Mouse (Mus musculus): ENCODE measurements around the gene Gm9970. TPM values are rescaled to one million over a fixed set of nuclear protein-coding genes. Genes with fewer than 3 reads are reported as not detected.

The Gm9970 gene
- total RNA-seq, 2 experiments from 2014 or later: 0.74 TPM; not detected in 1

DNA sequence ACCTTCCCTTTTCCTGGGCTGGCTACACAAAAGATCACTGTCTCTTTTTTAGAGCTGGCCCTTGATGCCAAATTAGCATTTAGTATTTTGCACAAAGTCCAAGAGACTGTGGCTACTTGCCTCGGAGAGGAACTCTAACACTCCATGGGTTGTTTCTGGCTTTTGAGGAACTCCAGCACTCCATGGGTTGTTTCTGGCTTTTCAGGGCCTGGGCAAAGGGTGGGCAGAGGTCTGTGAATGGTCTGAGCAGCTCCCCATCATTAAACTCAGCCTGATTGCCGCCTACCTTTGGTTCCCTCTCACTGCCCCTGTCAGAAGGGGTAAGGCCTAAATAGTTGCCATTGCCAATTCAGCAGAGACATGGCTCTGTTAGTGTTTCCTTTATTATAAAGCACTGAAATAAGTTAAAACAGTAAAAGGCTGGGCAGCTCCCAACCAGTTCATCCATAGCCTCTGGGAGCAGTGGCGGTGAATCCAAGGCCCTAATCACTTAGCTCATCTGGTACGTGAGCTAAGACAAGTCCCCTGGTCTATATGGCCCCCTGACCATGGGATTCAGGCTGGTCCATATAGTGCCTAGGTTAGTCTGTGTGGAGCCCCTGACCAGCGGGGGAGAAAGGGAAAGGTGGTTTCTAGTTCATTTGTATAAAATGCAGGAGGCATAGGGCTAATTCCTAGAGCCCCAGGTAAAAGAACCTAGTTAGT, 42.3 kb downstream of the Gm9970 start:
- Histone ChIP-seq H3K4me3 (no peak overlapping the region), H3K27ac (peak overlapping the region; percentile 7; the same call in 1 of the 2 replicates)
- DNase-seq (ENCODE audit: low spot score in 2 of 2): no peak
- TF ChIP-seq CTCF (conservative IDR thresholded peaks at IDR 0.05): no peak

DNA sequence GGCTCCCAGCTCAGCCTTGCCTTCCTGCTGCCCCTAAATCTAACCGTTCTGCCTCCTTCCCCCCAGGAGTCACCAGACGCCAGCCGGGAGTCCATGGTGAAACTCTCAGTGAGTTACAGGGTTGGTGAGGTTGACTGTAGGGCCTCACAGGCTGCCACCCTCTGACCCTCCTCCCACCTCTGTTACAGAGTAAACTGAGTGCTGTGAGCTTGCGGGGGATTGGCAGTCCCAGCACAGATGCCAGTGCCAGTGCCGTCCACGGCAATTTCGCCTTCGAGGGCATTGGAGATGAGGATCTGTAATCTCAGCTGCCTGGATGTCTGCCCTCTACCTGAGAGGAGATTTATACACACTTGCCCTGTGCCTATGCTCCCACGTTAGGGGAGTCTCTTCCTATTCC, 42.9 kb downstream of the Gm9970 start:
- no peak for TF ChIP-seq CTCF (conservative IDR thresholded peaks at IDR 0.05)
- Histone ChIP-seq H3K4me3 (no peak overlapping the region), H3K27ac (peak overlapping the region; percentile 7; the same call in 1 of the 2 replicates)
- DNase-seq (ENCODE audit: low spot score in 2 of 2): no peak

- H3K4me3 ChIP-seq: no peak overlapping the region
- TF ChIP-seq CTCF (conservative IDR thresholded peaks at IDR 0.05): no peak
- DNase-seq (ENCODE audit: low spot score in 2 of 2): no peak
- H3K27ac ChIP-seq: no peak overlapping the region
Observed at GRCm38 (mm10) chr5:31197072-31197471, 44.0 kb downstream of the Gm9970 start.

- no peak for TF ChIP-seq CTCF (conservative IDR thresholded peaks at IDR 0.05)
- Histone ChIP-seq H3K4me3 (no peak overlapping the region), H3K27ac (no peak overlapping the region; the same call in 1 of the 2 replicates)
- no peak for DNase-seq (ENCODE audit: low spot score in 2 of 2)
Observed at GRCm38 (mm10) chr5:31196207-31196606, 44.8 kb downstream of the Gm9970 start.

DNA sequence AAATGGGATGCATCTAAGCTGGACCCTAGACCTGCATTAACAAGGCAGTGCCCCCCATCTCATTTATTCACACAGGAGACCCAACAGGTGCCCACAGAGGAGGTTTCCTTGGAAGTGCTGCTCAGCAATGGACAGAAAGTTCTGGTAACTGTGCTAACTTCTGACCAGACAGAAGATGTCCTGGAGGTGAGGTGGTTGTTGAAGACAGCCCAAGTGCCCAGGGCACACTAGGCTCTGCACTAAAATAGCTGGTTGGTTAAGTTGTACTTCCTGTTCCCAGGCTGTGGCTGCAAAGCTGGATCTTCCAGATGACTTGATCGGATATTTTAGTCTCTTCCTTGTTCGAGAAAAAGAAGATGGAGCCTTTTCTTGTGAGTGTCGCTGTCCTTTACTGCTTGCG, 45.4 kb downstream of the Gm9970 start:
- no peak for TF ChIP-seq CTCF (conservative IDR thresholded peaks at IDR 0.05)
- Histone ChIP-seq H3K27ac (no peak overlapping the region), H3K4me3 (no peak overlapping the region)
- no peak for DNase-seq (ENCODE audit: low spot score in 2 of 2)

DNA sequence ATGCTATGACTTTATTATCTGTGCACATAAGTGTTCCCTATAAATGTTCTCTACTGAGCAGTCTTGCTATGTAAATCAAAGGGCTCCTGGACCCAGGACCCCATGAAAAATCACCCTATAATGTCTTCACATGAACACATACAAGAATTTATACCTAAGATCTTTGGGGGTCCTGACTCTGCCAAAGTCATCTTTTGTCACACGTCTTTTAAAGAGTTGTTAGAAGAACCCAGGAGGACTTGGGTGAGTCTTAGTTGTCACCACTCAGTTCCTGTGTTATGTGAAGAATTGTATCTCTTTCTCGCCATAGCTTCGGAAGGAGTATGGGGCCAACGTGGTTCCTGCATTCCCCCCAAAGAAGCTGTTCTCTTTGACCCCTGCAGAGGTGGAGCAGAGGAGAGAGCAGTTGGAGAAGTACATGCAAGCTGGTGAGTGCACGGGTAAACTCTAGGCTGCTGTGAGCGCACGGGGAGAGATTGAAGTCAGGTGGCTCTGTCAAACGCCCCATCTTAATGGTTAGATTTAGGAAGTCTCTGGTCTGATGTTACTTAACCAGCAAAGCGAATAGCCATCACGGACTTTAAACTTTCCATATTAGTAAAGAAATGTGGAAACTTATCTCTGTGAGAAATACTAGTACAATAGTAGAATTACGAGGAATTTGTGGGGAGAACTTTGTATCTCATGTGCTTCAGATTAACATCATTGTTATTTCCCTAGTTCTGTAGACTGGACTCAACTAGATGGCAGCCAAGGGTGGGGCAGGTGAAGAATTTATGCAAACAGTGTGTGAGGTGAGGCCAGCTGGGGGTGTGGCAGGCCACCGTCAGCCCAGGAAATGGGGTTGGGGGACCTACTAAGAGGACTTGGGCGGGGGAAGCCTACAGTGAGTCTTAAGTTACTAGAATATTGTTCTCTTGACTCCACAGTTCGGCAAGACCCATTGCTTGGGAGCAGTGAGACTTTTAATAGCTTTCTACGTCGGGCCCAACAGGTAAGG, 46.2 kb downstream of the Gm9970 start:
- no peak for DNase-seq (ENCODE audit: low spot score in 2 of 2)
- peak overlapping the region; percentile 85; the same call in 1 of the 2 replicates for H3K4me3 ChIP-seq
- TF ChIP-seq CTCF (conservative IDR thresholded peaks at IDR 0.05): no peak

DNA sequence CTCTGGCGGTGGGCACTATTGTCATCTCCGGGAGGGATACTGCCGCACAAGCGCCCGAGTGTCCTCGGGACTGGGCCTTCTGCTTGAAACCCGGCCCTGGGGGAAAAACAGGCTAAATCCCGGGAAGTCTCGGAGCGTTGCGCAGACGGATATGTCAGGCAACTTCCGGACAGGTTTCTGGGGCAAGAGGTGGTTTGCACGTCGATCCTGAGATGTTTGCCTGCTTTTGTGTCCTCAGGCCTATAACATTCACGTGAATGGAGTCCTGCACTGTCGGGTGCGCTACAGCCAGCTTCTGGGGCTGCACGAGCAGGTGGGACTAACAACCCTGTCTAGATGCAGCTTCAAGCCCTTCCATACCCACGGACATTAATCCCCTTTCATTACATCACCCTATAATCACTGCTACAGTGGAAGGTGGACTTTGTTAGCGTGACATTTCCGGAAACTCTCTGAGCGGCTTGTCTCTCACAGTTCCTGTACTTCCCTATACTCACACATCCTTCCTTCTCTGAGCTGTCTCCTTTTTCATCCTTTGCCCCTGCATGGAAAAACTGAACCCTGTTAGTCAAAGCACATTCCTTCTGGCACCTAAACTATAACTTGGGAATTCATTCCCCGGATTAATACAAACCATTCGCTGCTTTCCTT, 47.3 kb downstream of the Gm9970 start:
- DNase-seq (ENCODE audit: low spot score in 2 of 2): peak in 1 of 2 experiments; percentile 21
- no peak for TF ChIP-seq CTCF (conservative IDR thresholded peaks at IDR 0.05)
- H3K4me3 ChIP-seq: peak overlapping the region; percentile 85
- peak overlapping the region; percentile 97 for H3K27ac ChIP-seq

More for the DNA sequence above, 46.2 kb downstream of the Gm9970 start:
- no peak overlapping the region for H3K27ac ChIP-seq

DNA sequence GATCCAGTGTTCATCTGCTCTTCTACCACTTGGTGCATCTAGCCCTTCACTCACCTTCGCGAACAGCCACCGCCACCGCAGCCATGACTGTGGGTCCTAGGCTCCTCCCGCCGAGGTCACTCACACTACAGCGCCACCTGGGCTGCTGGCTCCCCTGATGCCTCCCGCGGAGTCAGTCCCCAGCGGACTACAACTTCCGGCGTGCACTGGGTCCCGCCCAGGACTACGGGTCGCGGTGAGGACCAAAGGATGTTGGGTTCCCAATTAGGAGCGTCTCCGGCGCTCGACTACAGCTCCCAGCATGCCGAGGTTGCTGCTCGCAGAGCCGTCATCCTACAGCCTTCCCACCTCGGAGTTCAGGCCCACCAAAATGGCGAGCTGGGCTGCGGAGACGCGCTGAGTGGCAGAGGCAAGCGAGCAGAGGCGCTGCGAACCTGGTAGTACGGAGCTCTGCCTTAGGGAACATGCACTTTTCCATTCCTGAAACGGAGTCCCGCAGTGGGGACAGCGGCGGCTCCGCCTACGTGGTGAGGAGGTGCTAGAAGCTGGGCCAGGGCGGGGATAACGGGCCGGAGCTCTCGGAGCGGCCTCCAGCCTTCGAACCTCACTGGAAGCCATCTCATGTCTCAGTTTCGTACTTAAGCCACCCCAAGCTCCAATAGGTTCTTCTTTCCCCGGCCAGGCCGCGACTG, 47.9 kb downstream of the Gm9970 start, which contains the start of the genes Snx17 and Eif2b4:
TSS of gene Snx17 (plus strand) at position 289 of the 692 bp plus-strand sequence.
TSS of gene Eif2b4 (minus strand) at position 492 of the 692 bp plus-strand sequence.
- H3K27ac ChIP-seq: peak within 1 kb of the TSS; percentile 97
- peak within 1 kb of the TSS; percentile 85 for H3K4me3 ChIP-seq
- peak; percentile 99 to 100 for DNase-seq (ENCODE audit: low spot score in 2 of 2)
- peak; percentile 70 for TF ChIP-seq CTCF (conservative IDR thresholded peaks at IDR 0.05)

GRCm38 (mm10) chr5:31192045-31192938, 48.7 kb downstream of the Gm9970 start:
- no peak for TF ChIP-seq CTCF (conservative IDR thresholded peaks at IDR 0.05)
- no peak for DNase-seq (ENCODE audit: low spot score in 2 of 2)
- peak overlapping the region; percentile 97 for H3K27ac ChIP-seq
- peak overlapping the region; percentile 85 for H3K4me3 ChIP-seq

Other genes starting within 250 kb of the Gm9970 start
- 10 to 100 TPM; 73.4 to 78.8 TPM for gene Atraid, start 192.9 kb downstream of the Gm9970 start, total RNA-seq (2021)
- 10 to 100 TPM; 15.0 to 16.1 TPM for gene Slc5a6, start 192.3 kb downstream of the Gm9970 start, total RNA-seq (2021)
- 10 to 100 TPM; 17.1 to 21.6 TPM for gene Cad, start 186.5 kb downstream of the Gm9970 start, total RNA-seq (2021)
- gene Dnajc5g, start 134.9 kb downstream of the Gm9970 start, total RNA-seq (2021): not detected
- gene Slc30a3, start 133.0 kb downstream of the Gm9970 start, total RNA-seq (2021): 10 to 100 TPM; 89.6 to 92.2 TPM
- gene Trim54, start 124.5 kb downstream of the Gm9970 start, total RNA-seq (2021): not detected
- gene Ucn, start 102.4 kb downstream of the Gm9970 start, total RNA-seq (2021): not detected
- 10 to 100 TPM; 58.8 to 61.3 TPM for gene Mpv17, start 87.0 kb downstream of the Gm9970 start, total RNA-seq (2021)
- 1 to 10 TPM; 3.5 to 4.0 TPM for gene Gm29609, start 61.3 kb downstream of the Gm9970 start, total RNA-seq (2021)
- 10 to 100 TPM; 63.1 to 67.8 TPM for gene Gtf3c2, start 61.1 kb downstream of the Gm9970 start, total RNA-seq (2021)
- gene Snx17, start 48.0 kb downstream of the Gm9970 start, total RNA-seq (2021): 10 to 100 TPM; 80.9 to 81.5 TPM
- gene Eif2b4, start 47.8 kb downstream of the Gm9970 start, total RNA-seq (2021): 10 to 100 TPM; 39.6 to 54.0 TPM
- gene Zfp513, start 38.9 kb downstream of the Gm9970 start, total RNA-seq (2021): 10 to 100 TPM; 29.3 to 29.5 TPM
- gene Ppm1g, start 20.5 kb downstream of the Gm9970 start, total RNA-seq (2021): 10 to 100 TPM; 71.3 to 74.8 TPM
- 10 to 100 TPM; 81.2 to 89.4 TPM for gene Nrbp1, start 368 bp downstream of the Gm9970 start, total RNA-seq (2021)
- 1 to 10 TPM; 3.2 to 4.0 TPM for gene Krtcap3, start 10.5 kb upstream of the Gm9970 start, total RNA-seq (2021)
- 10 to 100 TPM; 80.9 to 96.8 TPM for gene Ift172, start 49.9 kb upstream of the Gm9970 start, total RNA-seq (2021)
- 100 to 1,000 TPM; 180 to 215 TPM for gene Fndc4, start 54.8 kb upstream of the Gm9970 start, total RNA-seq (2021)
- gene Gckr, start 56.2 kb upstream of the Gm9970 start, total RNA-seq (2021): not detected
- 10 to 100 TPM; 49.1 to 54.1 TPM for gene Zfp512, start 211.2 kb upstream of the Gm9970 start, total RNA-seq (2021)
- under 1 TPM in 1 of 2 experiments, not detected in 1; 0.20 TPM for gene 4930548H24Rik, start 244.5 kb upstream of the Gm9970 start, total RNA-seq (2021)